Mouse (Mus musculus): ENCODE data around the gene Cntfr. TPM values are rescaled to one million over a fixed set of nuclear protein-coding genes. Genes with fewer than 3 reads are reported as not detected.
"Not testable (repeated sequence)": the region's sequence is repeated elsewhere in the genome, so short reads cannot be mapped to it uniquely, and the experiment has no call there.

The Cntfr gene
- polyA plus RNA-seq, 1 experiment from 2014 or later, result 51.6 TPM

- H3K27ac ChIP-seq, result no peak overlapping the region
- no peaks in the 10 kb centered on the region for H3K9me3 ChIP-seq
- no peak overlapping the region for H3K4me3 ChIP-seq
- WGBS, result 6% methylated on average over 5 of the region's 5 CpGs
- DNase-seq (ENCODE audit: low spot score), result no peak
- peaks cover 28% of the 10 kb centered on the region for H3K27me3 ChIP-seq (ENCODE audit: insufficient read depth, poor library complexity, severe bottlenecking)
- H3K36me3 ChIP-seq, result no peaks in the 10 kb centered on the region
- peaks cover 46% of the 10 kb centered on the region for H3K4me1 ChIP-seq (replicated peaks)
Measured at GRCm38 (mm10) chr4:41704651-41705050, 7.8 kb upstream of the Cntfr start.

GRCm38 (mm10) chr4:41702226-41702625 lies 5.3 kb upstream of the Cntfr start:
- not testable (repeated sequence) for H3K4me3 ChIP-seq; DNase-seq (ENCODE audit: low spot score); H3K9me3 ChIP-seq; H3K27ac ChIP-seq; H3K36me3 ChIP-seq
- Histone ChIP-seq H3K4me1 (replicated peaks) (peaks cover 30% of the 10 kb centered on the region), H3K27me3 (ENCODE audit: insufficient read depth, poor library complexity, severe bottlenecking) (peaks cover 31% of the 10 kb centered on the region)
- 61% methylated on average over 2 of the region's 2 CpGs for WGBS

GRCm38 (mm10) chr4:41700224-41700623 lies 3.3 kb upstream of the Cntfr start:
- 79% methylated on average over 4 of the region's 8 CpGs for WGBS
- H3K9me3 ChIP-seq, H3K4me3 ChIP-seq: not testable (repeated sequence)

GRCm38 (mm10) chr4:41699783-41700182 lies 2.9 kb upstream of the Cntfr start, which contains the start of gene Il11ra1:
Gene Il11ra1 (plus strand): TSS chr4:41699989.
- DNase-seq (ENCODE audit: low spot score); H3K27ac ChIP-seq; H3K9me3 ChIP-seq; H3K36me3 ChIP-seq; H3K4me3 ChIP-seq: not testable (repeated sequence)
- Histone ChIP-seq H3K27me3 (ENCODE audit: insufficient read depth, poor library complexity, severe bottlenecking) (peaks cover 11% of the 10 kb centered on the region), H3K4me1 (replicated peaks) (peaks cover 17% of the 10 kb centered on the region)
- WGBS, result 72% methylated on average over 10 of the region's 10 CpGs

More at GRCm38 (mm10) chr4:41700224-41700623, 3.3 kb upstream of the Cntfr start:
- Histone ChIP-seq H3K27me3 (ENCODE audit: insufficient read depth, poor library complexity, severe bottlenecking) (peaks cover 15% of the 10 kb centered on the region), H3K4me1 (replicated peaks) (peaks cover 19% of the 10 kb centered on the region)
- H3K27ac ChIP-seq; H3K36me3 ChIP-seq; DNase-seq (ENCODE audit: low spot score): not testable (repeated sequence)

- H3K9me3 ChIP-seq; H3K4me1 ChIP-seq (replicated peaks); H3K27me3 ChIP-seq (ENCODE audit: insufficient read depth, poor library complexity, severe bottlenecking); DNase-seq (ENCODE audit: low spot score); H3K27ac ChIP-seq; H3K36me3 ChIP-seq: not testable (repeated sequence)
- peak overlapping the region; percentile 28; the same call in 1 of the 2 replicates for H3K4me3 ChIP-seq
- WGBS, result 6% methylated on average over 29 of the region's 32 CpGs
Measured at GRCm38 (mm10) chr4:41698421-41699016, 1.6 kb upstream of the Cntfr start.

GRCm38 (mm10) chr4:41696452-41696851 lies 437 bp downstream of the Cntfr start:
- H3K4me3 ChIP-seq; H3K36me3 ChIP-seq; H3K27me3 ChIP-seq (ENCODE audit: insufficient read depth, poor library complexity, severe bottlenecking); H3K27ac ChIP-seq; DNase-seq (ENCODE audit: low spot score); H3K9me3 ChIP-seq: not testable (repeated sequence)
- WGBS, result 1% methylated on average over 14 of the region's 15 CpGs
- peaks cover 23% of the 10 kb centered on the region for H3K4me1 ChIP-seq (replicated peaks)

GRCm38 (mm10) chr4:41695800-41696199 lies 1.1 kb downstream of the Cntfr start:
- H3K4me3 ChIP-seq, result peak overlapping the region; percentile 42
- not testable (repeated sequence) for H3K9me3 ChIP-seq; H3K27me3 ChIP-seq (ENCODE audit: insufficient read depth, poor library complexity, severe bottlenecking); H3K36me3 ChIP-seq; DNase-seq (ENCODE audit: low spot score)
- WGBS, result 2% methylated on average over 17 of the region's 38 CpGs
- peaks cover 23% of the 10 kb centered on the region for H3K4me1 ChIP-seq (replicated peaks)
- H3K27ac ChIP-seq, result peak overlapping the region; percentile 81; the same call in 1 of the 2 replicates

GRCm38 (mm10) chr4:41693511-41693910 lies 3.4 kb downstream of the Cntfr start:
- peak overlapping the region; percentile 46 for H3K4me3 ChIP-seq
- not testable (repeated sequence) for H3K36me3 ChIP-seq; H3K9me3 ChIP-seq; H3K27me3 ChIP-seq (ENCODE audit: insufficient read depth, poor library complexity, severe bottlenecking); DNase-seq (ENCODE audit: low spot score)
- 6% methylated on average over 4 of the region's 4 CpGs for WGBS
- peaks cover 29% of the 10 kb centered on the region for H3K4me1 ChIP-seq (replicated peaks)
- peak overlapping the region; percentile 69 for H3K27ac ChIP-seq

GRCm38 (mm10) chr4:41690014-41690413 lies 6.9 kb downstream of the Cntfr start:
- H3K4me1 ChIP-seq (replicated peaks), result peaks cover 38% of the 10 kb centered on the region
- H3K4me3 ChIP-seq; DNase-seq (ENCODE audit: low spot score); H3K36me3 ChIP-seq; H3K27me3 ChIP-seq (ENCODE audit: insufficient read depth, poor library complexity, severe bottlenecking); H3K9me3 ChIP-seq; H3K27ac ChIP-seq: not testable (repeated sequence)
- WGBS, result no CpG with 5 or more reads among the region's 4 CpGs

GRCm38 (mm10) chr4:41688562-41688961 lies 8.3 kb downstream of the Cntfr start:
- not testable (repeated sequence) for DNase-seq (ENCODE audit: low spot score); H3K9me3 ChIP-seq; H3K27me3 ChIP-seq (ENCODE audit: insufficient read depth, poor library complexity, severe bottlenecking); H3K4me3 ChIP-seq; H3K36me3 ChIP-seq
- H3K4me1 ChIP-seq (replicated peaks), result peaks cover 44% of the 10 kb centered on the region
- peak overlapping the region; percentile 67 for H3K27ac ChIP-seq
- 72% methylated on average over 1 of the region's 1 CpGs for WGBS

GRCm38 (mm10) chr4:41685882-41686492 lies 10.9 kb downstream of the Cntfr start:
- peaks cover 50% of the 10 kb centered on the region for H3K4me1 ChIP-seq (replicated peaks)
- H3K4me3 ChIP-seq; H3K27me3 ChIP-seq (ENCODE audit: insufficient read depth, poor library complexity, severe bottlenecking); H3K9me3 ChIP-seq: not testable (repeated sequence)
- peaks cover 26% of the 10 kb centered on the region for H3K36me3 ChIP-seq
- DNase-seq (ENCODE audit: low spot score), result peak; percentile 83
- H3K27ac ChIP-seq, result peak overlapping the region; percentile 80
- 17% methylated on average over 10 of the region's 10 CpGs for WGBS

- Histone ChIP-seq H3K36me3 (peaks cover 34% of the 10 kb centered on the region), H3K27ac (peak overlapping the region; percentile 86), H3K4me1 (replicated peaks) (peaks cover 59% of the 10 kb centered on the region)
- not testable (repeated sequence) for H3K4me3 ChIP-seq; H3K9me3 ChIP-seq; H3K27me3 ChIP-seq (ENCODE audit: insufficient read depth, poor library complexity, severe bottlenecking)
- WGBS, result 0% methylated on average over 14 of the region's 14 CpGs
- DNase-seq (ENCODE audit: low spot score), result peak; percentile 41
Measured at GRCm38 (mm10) chr4:41684931-41685453, 11.9 kb downstream of the Cntfr start.

- DNase-seq (ENCODE audit: low spot score), result peak; percentile 72
- H3K4me3 ChIP-seq, result peak overlapping the region; percentile 31
- under 1% methylated on average over 27 of the region's 27 CpGs for WGBS
Measured at GRCm38 (mm10) chr4:41684131-41684930, 12.6 kb downstream of the Cntfr start.

More at GRCm38 (mm10) chr4:41684131-41684930, 12.6 kb downstream of the Cntfr start:
- Histone ChIP-seq H3K27ac (peak overlapping the region; percentile 87), H3K4me1 (replicated peaks) (peaks cover 65% of the 10 kb centered on the region), H3K36me3 (peaks cover 41% of the 10 kb centered on the region)
- not testable (repeated sequence) for H3K9me3 ChIP-seq; H3K27me3 ChIP-seq (ENCODE audit: insufficient read depth, poor library complexity, severe bottlenecking)

All from hindbrain, embryonic 10.5 days (tissue).